Mouse (Mus musculus): ENCODE results near the gene Whrn.

The Whrn gene

GRCm38 (mm10) chr4:63374331-63374730 is 121.5 kb downstream of the Whrn start:
- no peak for DNase-seq

- DNase-seq, result no peak
Observed at GRCm38 (mm10) chr4:63373404-63373803, 122.4 kb downstream of the Whrn start.

GRCm38 (mm10) chr4:63371890-63372289 is 123.9 kb downstream of the Whrn start:
- peak in 1 of 2 experiments; percentile 51 for DNase-seq

GRCm38 (mm10) chr4:63370897-63371296 is 124.9 kb downstream of the Whrn start:
- no peak for DNase-seq

GRCm38 (mm10) chr4:63368577-63368976 is 127.2 kb downstream of the Whrn start:
- DNase-seq, result peak; percentile 79 to 90

All from lung, postnatal 4 days (tissue).